Mouse (Mus musculus): ENCODE measurements around the gene Ptpn9. TPM values are rescaled to one million over a fixed set of nuclear protein-coding genes. Genes with fewer than 3 reads are reported as not detected.

Gene Ptpn9
- polyA plus RNA-seq, 2 experiments, result 2.7 to 3.1 TPM

- Histone ChIP-seq H3K4me3 (ENCODE audit: insufficient read depth in 1 of 2, low read depth in 2 of 2, low read length in 2 of 2) (no peak overlapping the region), H3K27ac (no peak overlapping the region), H3K27me3 (ENCODE audit: control insufficient read depth, insufficient read depth, low read length) (no peaks in the 10 kb centered on the region), H3K4me1 (replicated peaks; ENCODE audit: control insufficient read depth in 2 of 2, insufficient read depth in 2 of 2, low read length in 1 of 2) (no peaks in the 10 kb centered on the region), H3K36me3 (replicated peaks; ENCODE audit: control insufficient read depth, insufficient read depth, low read depth) (no peaks in the 10 kb centered on the region), H3K4me2 (ENCODE audit: low read depth) (no peak overlapping the region), H3K9me3 (ENCODE audit: control insufficient read depth, low read length) (no peaks in the 10 kb centered on the region), H3K9ac (replicated peaks) (no peak overlapping the region)
- TF ChIP-seq EP300 (IDR thresholded peaks at IDR 0.05; ENCODE audit: low read depth) (no peak), CTCF (IDR thresholded peaks at IDR 0.05; ENCODE audit: low read depth) (peak; percentile 51)
- 67% methylated on average over 1 of the region's 1 CpGs for WGBS (ENCODE audit: insufficient replicate concordance)
- DNase-seq (ENCODE audit: low read depth in 3 of 3, low spot score in 3 of 3) (no peak), ATAC-seq (ENCODE audit: insufficient read depth) (no peak)
These were observed 61.5 kb downstream of the Ptpn9 start for GRCm38 (mm10) chr9:57056237-57056636.

- DNase-seq (ENCODE audit: low read depth in 3 of 3, low spot score in 3 of 3) (peak in 1 of 3 experiments; percentile 41), ATAC-seq (ENCODE audit: insufficient read depth) (peak; percentile 52; the same call in 1 of the 2 replicates)
- Histone ChIP-seq H3K27me3 (ENCODE audit: control insufficient read depth, insufficient read depth, low read length) (no peaks in the 10 kb centered on the region), H3K9me3 (ENCODE audit: control insufficient read depth, low read length) (no peaks in the 10 kb centered on the region), H3K4me2 (ENCODE audit: low read depth) (no peak overlapping the region), H3K27ac (no peak overlapping the region), H3K36me3 (replicated peaks; ENCODE audit: control insufficient read depth, insufficient read depth, low read depth) (no peaks in the 10 kb centered on the region), H3K4me3 (ENCODE audit: insufficient read depth in 1 of 2, low read depth in 2 of 2, low read length in 2 of 2) (no peak overlapping the region), H3K4me1 (replicated peaks; ENCODE audit: control insufficient read depth in 2 of 2, insufficient read depth in 2 of 2, low read length in 1 of 2) (peaks cover 0 to 8% of the 10 kb centered on the region in 2 experiments; a peak in 2 of 4 replicates), H3K9ac (replicated peaks) (no peak overlapping the region)
- TF ChIP-seq EP300 (IDR thresholded peaks at IDR 0.05; ENCODE audit: low read depth) (no peak), CTCF (IDR thresholded peaks at IDR 0.05; ENCODE audit: low read depth) (no peak)
- WGBS (ENCODE audit: insufficient replicate concordance), result 68% methylated on average over 2 of the region's 2 CpGs
These were observed 69.4 kb downstream of the Ptpn9 start for GRCm38 (mm10) chr9:57064164-57064563.

DNA sequence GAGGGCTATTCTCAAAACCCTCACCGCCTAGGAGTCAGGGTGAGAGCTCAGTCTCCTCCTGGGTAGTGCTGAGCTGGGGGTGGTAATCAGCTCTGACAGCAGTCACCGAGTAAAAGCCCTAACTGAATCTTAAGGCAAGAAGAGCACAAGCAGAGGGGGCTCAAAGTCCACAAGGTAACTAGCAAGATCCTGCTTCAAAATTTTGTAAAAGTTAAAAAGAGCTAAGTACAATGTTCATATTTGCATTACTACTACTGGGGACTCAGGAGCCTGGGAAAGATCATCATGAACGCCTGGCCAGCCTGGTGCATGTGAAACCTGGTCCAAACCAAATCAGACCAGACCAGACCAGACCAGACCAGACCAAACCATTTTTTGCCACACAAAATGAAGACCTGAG lies 73.5 kb downstream of the Ptpn9 start:
- Histone ChIP-seq H3K4me2 (ENCODE audit: low read depth) (peak overlapping the region; percentile 9), H3K27ac (no peak overlapping the region; the same call in 1 of the 2 replicates), H3K4me3 (ENCODE audit: insufficient read depth in 1 of 2, low read depth in 2 of 2, low read length in 2 of 2) (no peak overlapping the region), H3K27me3 (ENCODE audit: control insufficient read depth, insufficient read depth, low read length) (no peaks in the 10 kb centered on the region), H3K9ac (replicated peaks) (no peak overlapping the region), H3K36me3 (replicated peaks; ENCODE audit: control insufficient read depth, insufficient read depth, low read depth) (no peaks in the 10 kb centered on the region), H3K4me1 (replicated peaks; ENCODE audit: control insufficient read depth in 2 of 2, insufficient read depth in 2 of 2, low read length in 1 of 2) (peaks cover 16 to 25% of the 10 kb centered on the region in 2 experiments), H3K9me3 (ENCODE audit: control insufficient read depth, low read length) (no peaks in the 10 kb centered on the region)
- no peak for ATAC-seq (ENCODE audit: insufficient read depth)
- WGBS (ENCODE audit: insufficient replicate concordance), result 58% methylated on average over 3 of the region's 3 CpGs
- TF ChIP-seq EP300 (IDR thresholded peaks at IDR 0.05; ENCODE audit: low read depth) (no peak), CTCF (IDR thresholded peaks at IDR 0.05; ENCODE audit: low read depth) (no peak)
- no peak for DNase-seq (ENCODE audit: low read depth in 3 of 3, low spot score in 3 of 3)

GRCm38 (mm10) chr9:57070262-57070661 lies 75.5 kb downstream of the Ptpn9 start:
- peak overlapping the region; percentile 94 for H3K9ac ChIP-seq (replicated peaks)
- ATAC-seq (ENCODE audit: insufficient read depth) (no peak), DNase-seq (ENCODE audit: low read depth in 3 of 3, low spot score in 3 of 3) (peak in 1 of 3 experiments; percentile 61)
- peak overlapping the region in 1 of 2 experiments; percentile 92; a peak in 2 of 4 replicates for H3K4me3 ChIP-seq (ENCODE audit: insufficient read depth in 1 of 2, low read depth in 2 of 2, low read length in 2 of 2)
- peaks cover 23 to 32% of the 10 kb centered on the region in 2 experiments for H3K4me1 ChIP-seq (replicated peaks; ENCODE audit: control insufficient read depth in 2 of 2, insufficient read depth in 2 of 2, low read length in 1 of 2)
- TF ChIP-seq CTCF (IDR thresholded peaks at IDR 0.05; ENCODE audit: low read depth) (no peak), EP300 (IDR thresholded peaks at IDR 0.05; ENCODE audit: low read depth) (peak; percentile 74)
- H3K9me3 ChIP-seq (ENCODE audit: control insufficient read depth, low read length), result no peaks in the 10 kb centered on the region
- peak overlapping the region; percentile 97 for H3K4me2 ChIP-seq (ENCODE audit: low read depth)
- H3K36me3 ChIP-seq (replicated peaks; ENCODE audit: control insufficient read depth, insufficient read depth, low read depth), result no peaks in the 10 kb centered on the region
- H3K27ac ChIP-seq, result peak overlapping the region; percentile 47
- no peaks in the 10 kb centered on the region for H3K27me3 ChIP-seq (ENCODE audit: control insufficient read depth, insufficient read depth, low read length)
- 5% methylated on average over 1 of the region's 1 CpGs for WGBS (ENCODE audit: insufficient replicate concordance)

- Histone ChIP-seq H3K4me3 (ENCODE audit: insufficient read depth in 1 of 2, low read depth in 2 of 2, low read length in 2 of 2) (peak overlapping the region; percentile 92 to 94), H3K27me3 (ENCODE audit: control insufficient read depth, insufficient read depth, low read length) (no peaks in the 10 kb centered on the region), H3K9me3 (ENCODE audit: control insufficient read depth, low read length) (no peaks in the 10 kb centered on the region), H3K27ac (peak overlapping the region; percentile 72), H3K4me1 (replicated peaks; ENCODE audit: control insufficient read depth in 2 of 2, insufficient read depth in 2 of 2, low read length in 1 of 2) (peaks cover 23 to 32% of the 10 kb centered on the region in 2 experiments), H3K36me3 (replicated peaks; ENCODE audit: control insufficient read depth, insufficient read depth, low read depth) (no peaks in the 10 kb centered on the region), H3K9ac (replicated peaks) (peak overlapping the region; percentile 94), H3K4me2 (ENCODE audit: low read depth) (peak overlapping the region; percentile 97)
- ATAC-seq (ENCODE audit: insufficient read depth), result no peak
- 5% methylated on average over 5 of the region's 5 CpGs for WGBS (ENCODE audit: insufficient replicate concordance)
- no peak for DNase-seq (ENCODE audit: low read depth in 3 of 3, low spot score in 3 of 3)
- no peak for TF ChIP-seq EP300 (IDR thresholded peaks at IDR 0.05; ENCODE audit: low read depth)
- no peak for TF ChIP-seq CTCF (IDR thresholded peaks at IDR 0.05; ENCODE audit: low read depth)
These were observed 76.2 kb downstream of the Ptpn9 start for GRCm38 (mm10) chr9:57070800-57071545.
